Mouse (Mus musculus): ENCODE data around the gene Tefm. TPM values are rescaled to one million over a fixed set of nuclear protein-coding genes. Genes with fewer than 3 reads are reported as not detected.
"Not testable (repeated sequence)": the region's sequence is repeated elsewhere in the genome, so short reads cannot be mapped to it uniquely, and the experiment has no call there.

Tefm gene
- 2.7 and 4.3 TPM in 2 replicates for polyA plus RNA-seq (2012; rRNA removed)

- TF ChIP-seq CTCF (IDR thresholded peaks at IDR 0.05; ENCODE audit: insufficient read depth, low read length): no peak
- TF ChIP-seq POLR2A (IDR thresholded peaks at IDR 0.05; ENCODE audit: borderline replicate concordance, extremely low read depth, low read depth, low read length): peak; percentile 89; the same call in 1 of the 2 replicates
- under 1% methylated on average over 40 of the region's 40 CpGs for WGBS
- H3K4me1 ChIP-seq (ENCODE audit: control insufficient read depth, insufficient read depth, low read length): peaks cover 2% of the 10 kb centered on the region; the same call in 1 of the 2 replicates
- peak; percentile 84 for DNase-seq
- peak within 1 kb of the TSS; percentile 79 for H3K4me3 ChIP-seq (replicated peaks; ENCODE audit: extremely low read depth, low read depth, low read length)
These were observed at the start of gene Tefm for GRCm38 (mm10) chr11:80141825-80142521. TSS of gene Tefm (minus strand) at chr11:80142175.

- Histone ChIP-seq H3K4me3 (replicated peaks; ENCODE audit: extremely low read depth, low read depth, low read length) (no peak overlapping the region), H3K4me1 (ENCODE audit: control insufficient read depth, insufficient read depth, low read length) (no peaks in the 10 kb centered on the region)
- DNase-seq: peak; percentile 37
- 52% methylated on average over 4 of the region's 4 CpGs for WGBS
- TF ChIP-seq POLR2A (IDR thresholded peaks at IDR 0.05; ENCODE audit: borderline replicate concordance, extremely low read depth, low read depth, low read length) (no peak), CTCF (IDR thresholded peaks at IDR 0.05; ENCODE audit: insufficient read depth, low read length) (no peak)
These were observed 48.3 kb upstream of the Tefm start for GRCm38 (mm10) chr11:80190280-80190679.

- H3K4me1 ChIP-seq (ENCODE audit: control insufficient read depth, insufficient read depth, low read length); DNase-seq; H3K4me3 ChIP-seq (replicated peaks; ENCODE audit: extremely low read depth, low read depth, low read length): not testable (repeated sequence)
- WGBS: 58% methylated on average over 5 of the region's 5 CpGs
These were observed 43.5 kb upstream of the Tefm start for GRCm38 (mm10) chr11:80185441-80185976.

GRCm38 (mm10) chr11:80184531-80185071 is 42.6 kb upstream of the Tefm start:
- WGBS: 73% methylated on average over 6 of the region's 6 CpGs
- Histone ChIP-seq H3K4me3 (replicated peaks; ENCODE audit: extremely low read depth, low read depth, low read length) (peak overlapping the region; percentile 34), H3K4me1 (ENCODE audit: control insufficient read depth, insufficient read depth, low read length) (peaks cover 2% of the 10 kb centered on the region; the same call in 1 of the 2 replicates)
- no peak for DNase-seq
- no peak for TF ChIP-seq CTCF (IDR thresholded peaks at IDR 0.05; ENCODE audit: insufficient read depth, low read length)
- TF ChIP-seq POLR2A (IDR thresholded peaks at IDR 0.05; ENCODE audit: borderline replicate concordance, extremely low read depth, low read depth, low read length): no peak

GRCm38 (mm10) chr11:80183705-80184255 is 41.8 kb upstream of the Tefm start, which contains the start of gene Rnf135:
TSS of gene Rnf135 (plus strand) at chr11:80183851.
- DNase-seq: peak; percentile 88
- H3K4me1 ChIP-seq (ENCODE audit: control insufficient read depth, insufficient read depth, low read length): peaks cover 2% of the 10 kb centered on the region; the same call in 1 of the 2 replicates
- peak; percentile 93; the same call in 1 of the 2 replicates for TF ChIP-seq POLR2A (IDR thresholded peaks at IDR 0.05; ENCODE audit: borderline replicate concordance, extremely low read depth, low read depth, low read length)
- no peak for TF ChIP-seq CTCF (IDR thresholded peaks at IDR 0.05; ENCODE audit: insufficient read depth, low read length)
- H3K4me3 ChIP-seq (replicated peaks; ENCODE audit: extremely low read depth, low read depth, low read length): peak within 1 kb of the TSS; percentile 100
- WGBS: under 1% methylated on average over 33 of the region's 33 CpGs

- not testable (repeated sequence) for DNase-seq; H3K4me1 ChIP-seq (ENCODE audit: control insufficient read depth, insufficient read depth, low read length)
- 37% methylated on average over 12 of the region's 12 CpGs for WGBS
- peak overlapping the region; percentile 100 for H3K4me3 ChIP-seq (replicated peaks; ENCODE audit: extremely low read depth, low read depth, low read length)
These were observed 41.2 kb upstream of the Tefm start for GRCm38 (mm10) chr11:80183054-80183704.

GRCm38 (mm10) chr11:80181021-80181749 is 39.2 kb upstream of the Tefm start:
- WGBS: 64% methylated on average over 5 of the region's 5 CpGs
- TF ChIP-seq CTCF (IDR thresholded peaks at IDR 0.05; ENCODE audit: insufficient read depth, low read length): no peak
- no peak for TF ChIP-seq POLR2A (IDR thresholded peaks at IDR 0.05; ENCODE audit: borderline replicate concordance, extremely low read depth, low read depth, low read length)
- Histone ChIP-seq H3K4me3 (replicated peaks; ENCODE audit: extremely low read depth, low read depth, low read length) (no peak overlapping the region), H3K4me1 (ENCODE audit: control insufficient read depth, insufficient read depth, low read length) (peaks cover 2% of the 10 kb centered on the region; the same call in 1 of the 2 replicates)
- DNase-seq: no peak

GRCm38 (mm10) chr11:80178316-80178715 is 36.3 kb upstream of the Tefm start:
- WGBS: 71% methylated on average over 8 of the region's 8 CpGs
- no peak for TF ChIP-seq CTCF (IDR thresholded peaks at IDR 0.05; ENCODE audit: insufficient read depth, low read length)
- no peak for TF ChIP-seq POLR2A (IDR thresholded peaks at IDR 0.05; ENCODE audit: borderline replicate concordance, extremely low read depth, low read depth, low read length)

More at GRCm38 (mm10) chr11:80178316-80178715, 36.3 kb upstream of the Tefm start:
- Histone ChIP-seq H3K4me3 (replicated peaks; ENCODE audit: extremely low read depth, low read depth, low read length) (no peak overlapping the region), H3K4me1 (ENCODE audit: control insufficient read depth, insufficient read depth, low read length) (no peaks in the 10 kb centered on the region)
- DNase-seq: no peak
